Mouse (Mus musculus) bone marrow macrophage, adult 2 months (primary cell): ENCODE measurements around the gene Golm1. TPM values are rescaled to one million over a fixed set of nuclear protein-coding genes. Genes with fewer than 3 reads are reported as not detected.

Experiments used
- H3K27ac ChIP-seq: 2 replicates; pipeline ENCODE4 v1.5.1; 2012; ENCODE audit warnings: low read depth, low read length; ENCODE audit not compliant: insufficient read depth
- H3K4me1 ChIP-seq: 2 replicates; pipeline ENCODE4 v1.6.1; 2012; ENCODE audit warnings: low read length; ENCODE audit not compliant: control insufficient read depth, insufficient read depth
- H3K4me3 ChIP-seq: 2 replicates; pipeline ENCODE4 v1.5.1; 2012; ENCODE audit warnings: mild to moderate bottlenecking, low read length, moderate library complexity; ENCODE audit not compliant: insufficient read depth
- CTCF ChIP-seq: IDR thresholded peaks from 2 replicates; pipeline ENCODE4 v1.5.1; 2012; ENCODE audit warnings: low read depth, mild to moderate bottlenecking, low read length, moderate library complexity
- POLR2A ChIP-seq: IDR thresholded peaks from 2 replicates; pipeline ENCODE4 v1.6.1; 2012; ENCODE audit warnings: mild to moderate bottlenecking, low read depth, low read length, borderline replicate concordance
- polyA plus RNA-seq: library from polyadenylated mRNA; stranded (reverse); fragments of >200 nt; gene quantifications from 2 replicates; pipeline ENCODE4 v1.2.4, GENCODE M21; 2012; ENCODE audit not compliant: missing spikeins, insufficient read depth, insufficient read length

Golm1 gene
- polyA plus RNA-seq, 1 experiment: 7.6 TPM

DNA sequence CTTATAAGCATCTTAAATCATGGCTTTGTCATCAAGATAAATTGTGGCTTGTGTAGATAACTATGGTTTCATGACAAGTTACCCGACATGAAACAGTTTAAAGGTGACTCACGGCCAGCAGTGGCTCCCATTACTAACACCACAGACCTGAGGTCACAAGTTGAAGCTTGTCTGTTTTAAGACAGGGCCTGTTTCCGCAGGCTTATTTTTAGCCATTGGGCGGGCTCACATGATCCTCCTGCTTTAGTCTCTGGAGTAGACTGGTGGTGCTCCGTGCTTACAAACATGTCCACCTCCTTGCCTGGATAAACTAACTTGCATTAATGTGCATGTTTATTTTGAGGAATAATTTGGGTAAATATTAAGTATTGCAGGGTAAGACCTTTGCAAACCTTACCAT, 50.7 kb downstream of the Golm1 start:
- no peaks in the 10 kb centered on the region for H3K4me1 ChIP-seq
- no peak for TF ChIP-seq POLR2A
- no peak for TF ChIP-seq CTCF
- H3K27ac ChIP-seq: no peak overlapping the region
- no peak overlapping the region for H3K4me3 ChIP-seq

DNA sequence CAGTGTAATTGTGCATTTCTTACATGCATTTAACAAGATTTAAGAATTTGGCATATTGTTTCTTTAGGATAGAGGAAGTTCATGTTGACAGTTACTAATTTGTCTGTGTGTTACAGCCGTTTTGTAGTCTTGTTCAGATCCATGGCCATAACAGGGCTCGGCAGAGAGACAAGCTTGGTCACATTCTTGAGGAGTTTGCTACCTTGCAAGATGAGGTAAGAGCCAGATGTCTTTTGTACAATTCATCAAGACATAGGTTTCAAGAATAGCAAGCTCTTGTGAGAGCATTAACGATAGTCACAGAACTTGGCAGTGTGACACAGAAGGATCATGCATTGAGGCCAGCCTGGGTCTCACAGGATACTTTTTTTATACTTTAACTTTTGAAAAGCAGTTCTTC, 51.2 kb downstream of the Golm1 start:
- Histone ChIP-seq H3K4me3 (no peak overlapping the region), H3K27ac (no peak overlapping the region), H3K4me1 (no peaks in the 10 kb centered on the region)
- TF ChIP-seq POLR2A: no peak
- TF ChIP-seq CTCF: no peak

DNA sequence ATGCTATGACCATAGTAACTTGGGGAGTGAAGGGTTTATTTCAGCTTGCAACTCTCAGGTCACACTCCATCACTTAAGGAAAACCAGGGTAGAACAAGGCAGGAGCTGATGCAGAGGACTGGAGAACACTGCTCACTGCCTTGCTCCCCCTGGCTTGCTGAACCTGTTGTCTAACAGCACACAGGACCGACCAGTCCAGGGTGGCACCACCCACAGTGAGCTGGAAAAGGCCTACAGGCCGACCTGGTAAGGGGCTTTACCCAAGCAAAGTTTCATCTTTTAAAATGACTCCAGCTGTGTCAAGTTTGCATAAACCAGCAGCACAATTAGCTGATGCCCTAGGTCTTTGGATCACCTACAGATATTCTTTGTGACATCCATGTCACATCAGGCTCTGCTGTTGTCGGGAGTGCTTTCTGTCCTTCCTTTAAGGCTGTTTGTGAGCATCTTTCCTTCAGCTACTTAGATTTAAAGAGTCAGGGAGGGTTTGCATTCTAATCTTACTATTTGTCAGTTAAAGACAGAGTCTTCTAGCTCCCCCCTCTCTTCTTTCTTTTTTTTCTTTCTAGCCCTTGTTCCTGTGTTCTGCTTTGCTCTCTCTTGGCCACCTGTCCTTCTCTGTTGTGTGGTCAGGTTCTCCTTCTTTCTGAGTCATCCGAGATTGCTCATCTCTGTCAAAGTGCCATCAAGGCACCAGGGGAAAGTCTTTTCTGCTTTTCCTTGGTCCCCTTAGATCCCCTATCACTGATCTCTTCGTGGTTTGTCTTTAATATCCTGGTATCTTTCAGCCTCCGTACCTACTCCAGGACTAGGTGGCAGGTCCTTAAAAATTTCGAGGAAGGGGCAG, 53.7 kb downstream of the Golm1 start:
- no peak for TF ChIP-seq POLR2A
- TF ChIP-seq CTCF: no peak
- Histone ChIP-seq H3K4me1 (no peaks in the 10 kb centered on the region), H3K4me3 (no peak overlapping the region), H3K27ac (no peak overlapping the region)

DNA sequence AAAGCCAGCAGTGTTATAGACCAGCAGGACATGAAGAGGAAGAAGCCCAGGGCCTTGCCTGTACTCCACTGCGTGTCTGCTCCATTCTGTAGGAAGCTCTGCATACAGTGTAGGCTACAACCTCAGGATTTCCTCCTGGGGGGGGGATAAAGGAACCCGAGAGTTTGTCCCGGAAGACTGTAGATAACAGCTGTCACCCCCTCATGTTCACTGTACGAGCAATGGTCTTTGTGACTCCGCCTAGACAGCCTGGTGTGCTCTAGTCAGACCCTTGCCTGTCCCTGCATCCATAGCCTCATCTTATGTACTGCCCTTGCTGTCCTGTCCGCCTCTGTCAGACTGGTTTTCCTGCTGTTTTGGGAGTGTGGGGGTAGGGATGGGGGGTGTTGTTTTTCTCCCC, 57.1 kb downstream of the Golm1 start:
- H3K4me3 ChIP-seq: no peak overlapping the region
- H3K27ac ChIP-seq: no peak overlapping the region
- H3K4me1 ChIP-seq: no peaks in the 10 kb centered on the region
- no peak for TF ChIP-seq CTCF
- no peak for TF ChIP-seq POLR2A

DNA sequence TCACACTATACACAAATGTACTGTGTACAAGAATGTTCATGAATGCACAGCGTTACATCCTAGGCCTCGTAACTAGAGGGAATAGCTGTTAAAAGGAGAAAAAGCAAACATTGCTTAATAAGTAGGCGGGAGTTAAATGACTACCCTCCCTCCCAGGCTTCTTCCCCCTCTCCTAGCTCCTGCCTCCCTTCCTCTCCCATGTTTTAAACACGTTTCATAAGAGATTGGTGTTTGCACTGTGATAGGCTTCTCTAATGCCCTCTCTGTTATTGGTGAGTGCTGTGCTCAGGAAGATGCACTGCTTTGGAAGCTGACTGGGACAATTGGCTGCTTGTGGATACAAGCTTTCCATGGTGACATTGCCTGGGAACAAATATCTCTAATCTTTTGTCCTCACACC, 60.1 kb downstream of the Golm1 start:
- TF ChIP-seq CTCF: no peak
- no peak for TF ChIP-seq POLR2A
- H3K4me1 ChIP-seq: no peaks in the 10 kb centered on the region

DNA sequence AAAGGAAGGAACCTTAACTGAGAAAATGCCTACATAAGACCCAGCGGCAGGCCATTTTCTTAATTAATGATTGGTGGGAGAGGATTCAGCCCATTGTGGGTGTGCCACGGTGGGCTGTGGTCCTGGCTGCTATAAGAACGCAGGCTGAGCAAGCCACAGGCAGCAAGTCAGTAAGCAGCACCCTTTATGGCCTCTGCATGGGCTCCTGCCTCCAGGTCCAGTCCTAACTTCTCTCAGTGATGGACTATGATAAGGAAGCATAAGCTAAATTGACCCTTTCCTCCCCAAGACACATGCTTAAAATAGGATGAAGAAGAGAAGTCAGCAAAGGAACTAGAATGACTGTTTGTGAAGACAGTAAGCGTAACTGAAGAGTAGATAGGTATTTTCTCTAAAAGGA, 60.5 kb downstream of the Golm1 start:
- no peak overlapping the region for H3K27ac ChIP-seq
- TF ChIP-seq POLR2A (no peak), CTCF (no peak)
- no peaks in the 10 kb centered on the region for H3K4me1 ChIP-seq
- no peak overlapping the region for H3K4me3 ChIP-seq

More for the DNA sequence above, 60.1 kb downstream of the Golm1 start:
- Histone ChIP-seq H3K27ac (no peak overlapping the region), H3K4me3 (no peak overlapping the region)

DNA sequence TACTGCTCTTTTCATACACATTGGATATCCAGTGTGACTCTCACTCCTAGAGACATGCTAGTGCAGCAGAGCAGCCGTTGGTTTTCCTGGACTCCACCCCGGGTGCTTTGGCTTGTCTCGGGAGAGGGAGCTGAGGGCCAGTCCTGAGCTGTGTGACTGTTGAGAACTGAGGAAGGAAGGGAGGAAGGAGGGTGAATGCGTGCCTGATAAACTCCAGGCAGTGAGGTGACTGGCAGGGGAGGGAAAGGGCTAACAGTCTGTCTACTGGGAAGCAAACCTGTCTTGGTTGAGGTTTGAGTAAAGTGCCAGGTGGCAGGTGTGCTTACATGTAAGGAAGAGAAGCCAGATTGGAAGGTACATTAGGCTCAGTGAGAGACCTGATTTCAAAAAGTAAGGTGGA, 61.7 kb downstream of the Golm1 start:
- Histone ChIP-seq H3K4me1 (no peaks in the 10 kb centered on the region), H3K27ac (no peak overlapping the region), H3K4me3 (no peak overlapping the region)
- TF ChIP-seq CTCF (no peak), POLR2A (no peak)

DNA sequence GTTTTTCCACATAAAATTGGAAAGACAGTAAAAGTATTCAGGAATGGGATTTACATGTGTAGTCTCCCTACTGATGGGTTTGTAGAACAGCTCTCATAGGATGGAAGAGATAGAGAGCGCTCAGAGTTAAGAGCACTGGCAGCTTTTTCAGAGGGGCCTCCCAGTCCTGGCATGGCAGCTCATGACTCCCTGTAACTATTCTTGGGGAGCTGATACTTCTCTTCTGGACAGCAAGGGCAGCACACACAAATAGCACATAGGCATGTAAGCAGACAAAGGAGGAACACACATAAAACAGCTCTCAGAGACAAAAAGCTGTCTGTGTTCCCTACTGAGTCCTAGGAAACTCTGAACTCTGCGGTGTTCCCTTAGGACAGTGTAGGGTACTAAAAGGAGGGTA, 65.2 kb downstream of the Golm1 start:
- no peak for TF ChIP-seq POLR2A
- no peak for TF ChIP-seq CTCF
- Histone ChIP-seq H3K27ac (no peak overlapping the region), H3K4me3 (no peak overlapping the region), H3K4me1 (no peaks in the 10 kb centered on the region)

DNA sequence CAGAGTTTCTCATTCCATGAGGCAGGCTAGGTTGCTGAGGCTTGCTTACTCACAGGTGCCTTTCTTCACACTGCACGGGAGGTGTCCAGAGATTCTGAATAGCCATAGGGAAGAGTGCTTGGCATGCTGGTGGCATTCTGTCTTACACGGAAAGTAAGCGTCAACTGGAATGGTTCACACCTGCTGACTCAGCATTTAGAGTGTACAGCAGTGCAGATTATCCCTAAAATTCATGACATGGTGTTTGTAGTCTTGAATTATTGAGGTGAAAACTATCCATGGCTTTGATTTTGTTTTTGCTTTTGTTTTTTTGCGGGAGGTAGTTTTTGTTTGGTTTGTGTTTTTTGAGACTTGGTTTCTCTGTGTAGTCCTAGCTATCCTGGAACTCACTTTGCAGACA, 65.7 kb downstream of the Golm1 start:
- no peak overlapping the region for H3K4me3 ChIP-seq
- H3K27ac ChIP-seq: no peak overlapping the region
- H3K4me1 ChIP-seq: no peaks in the 10 kb centered on the region
- TF ChIP-seq CTCF (no peak), POLR2A (no peak)

DNA sequence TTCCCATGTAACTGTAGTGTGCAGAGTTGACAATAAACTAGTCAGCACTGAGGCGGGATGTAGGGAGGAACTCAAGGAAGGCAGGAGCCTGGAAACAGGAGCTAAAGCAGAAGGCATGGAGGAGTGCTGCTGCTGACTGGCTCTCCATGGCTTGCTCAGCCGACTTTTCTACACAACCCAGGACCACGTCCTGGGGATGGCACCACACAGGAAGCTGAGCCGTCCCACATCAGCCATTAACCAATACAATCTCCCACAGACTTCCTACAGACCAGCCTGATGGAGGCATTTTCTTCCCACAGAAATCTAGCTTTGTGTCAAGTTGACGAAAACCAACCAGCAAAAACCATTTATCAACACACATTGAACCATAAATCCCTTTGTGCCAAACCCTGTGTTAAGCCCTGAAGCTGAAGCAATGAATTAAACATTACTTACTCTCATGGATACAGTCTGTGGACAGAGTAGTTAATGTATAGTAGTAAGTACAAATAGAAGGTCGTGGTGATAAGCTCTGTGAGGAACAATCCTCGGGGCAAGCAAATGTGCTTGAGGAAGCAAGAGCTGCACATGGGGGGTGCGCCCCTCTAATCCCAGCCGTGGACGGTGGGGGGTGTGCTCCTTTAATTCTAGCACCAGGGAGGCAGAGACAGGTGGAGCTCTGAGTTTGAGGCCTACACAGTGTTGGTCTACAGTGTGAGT, 70.2 kb downstream of the Golm1 start:
- TF ChIP-seq CTCF (no peak), POLR2A (no peak)

More for the DNA sequence above, 70.2 kb downstream of the Golm1 start:
- Histone ChIP-seq H3K4me1 (no peaks in the 10 kb centered on the region), H3K4me3 (no peak overlapping the region), H3K27ac (no peak overlapping the region)
